Mouse (Mus musculus) liver, postnatal 0 days (tissue): ENCODE results near the gene Akap17b.

ENCODE experiments used
- CTCF ChIP-seq: sonication (generic); IDR thresholded peaks from 2 replicates; pipeline ENCODE4 v1.5.1; 2016; ENCODE audit warnings: antibody characterized with exemption, low read depth
- EP300 ChIP-seq: IDR thresholded peaks from 2 replicates; pipeline ENCODE4 v1.6.1; 2016; ENCODE audit warnings: antibody characterized with exemption, low read depth, mild to moderate bottlenecking

DNA sequence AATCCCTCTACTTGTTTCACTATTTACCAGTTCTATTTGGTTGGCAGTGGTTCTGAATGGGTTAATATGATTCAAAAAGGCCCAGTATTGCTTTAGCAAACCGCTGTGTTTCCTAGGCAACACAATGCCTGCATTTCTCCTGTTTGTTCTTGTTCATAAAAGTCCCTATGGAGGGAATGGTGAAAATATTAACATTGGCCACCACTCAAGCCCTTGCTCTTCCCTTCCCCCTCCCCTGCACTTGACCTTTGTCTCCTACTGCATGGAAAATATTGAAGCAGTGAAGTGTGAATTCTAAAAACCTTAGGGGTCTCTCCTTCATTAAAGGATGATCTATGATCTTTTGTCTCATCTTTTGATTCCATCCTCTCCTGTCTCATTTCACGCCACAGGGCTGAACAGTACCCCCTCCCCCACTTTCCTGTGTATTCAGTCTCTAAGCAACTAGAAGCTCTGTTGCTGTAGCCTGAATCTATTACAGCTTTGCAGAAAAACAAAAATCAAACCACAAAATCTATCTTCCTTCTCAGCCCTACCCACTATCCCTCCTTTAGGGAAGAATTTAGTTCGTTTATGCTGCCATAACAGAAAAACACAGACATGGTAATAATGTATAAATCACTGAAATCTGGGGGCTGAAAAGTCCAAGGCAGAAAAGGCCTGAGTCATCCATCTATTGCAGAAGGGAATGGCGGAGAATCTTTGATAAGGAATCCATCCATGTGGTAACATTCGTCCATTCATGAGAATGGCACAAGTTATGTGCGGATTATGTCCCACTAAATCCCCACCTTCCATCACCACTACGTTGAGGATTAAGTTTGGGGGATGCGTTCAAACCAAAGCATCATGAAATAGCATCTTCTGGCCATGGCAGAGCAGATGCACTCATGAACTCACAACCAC, 57.6 kb downstream of the Akap17b start:
- no peak for TF ChIP-seq CTCF
- no peak for TF ChIP-seq EP300
